Mouse (Mus musculus) cerebellum, adult 11-12 months (tissue): ENCODE data around the gene Tmem87b.

ENCODE experiments used
- DNase-seq: peaks from one replicate; pipeline ENCODE4 v3.0.0; 2022

Tmem87b gene

DNA sequence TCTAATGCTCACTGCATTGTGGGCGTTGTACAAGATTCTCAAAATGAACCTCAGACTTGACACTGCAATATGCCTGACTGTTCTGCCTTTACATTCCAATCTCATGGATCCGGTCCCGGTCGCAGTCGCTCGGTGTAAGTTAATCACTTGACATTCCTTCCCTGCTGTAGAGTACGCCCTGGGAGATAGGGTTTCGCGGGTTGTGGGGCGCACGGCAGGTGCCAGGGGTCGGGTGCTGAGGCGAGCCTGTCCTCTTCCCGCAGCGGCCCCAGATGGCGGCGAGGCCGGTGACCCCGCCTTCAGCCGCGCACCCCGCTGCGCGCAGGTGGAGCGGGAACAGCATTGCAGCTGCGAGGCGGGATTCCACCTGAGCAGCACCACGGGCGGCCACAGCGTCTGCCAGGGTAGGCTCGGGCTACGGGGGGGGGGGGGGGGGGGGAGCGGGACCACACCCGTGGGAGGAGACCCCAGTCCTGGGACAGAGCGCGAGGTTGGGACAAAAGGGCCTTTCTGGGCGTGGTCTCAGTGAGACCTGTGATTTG, 74.3 kb downstream of the Tmem87b start:
- DNase-seq: peak; percentile 62

DNA sequence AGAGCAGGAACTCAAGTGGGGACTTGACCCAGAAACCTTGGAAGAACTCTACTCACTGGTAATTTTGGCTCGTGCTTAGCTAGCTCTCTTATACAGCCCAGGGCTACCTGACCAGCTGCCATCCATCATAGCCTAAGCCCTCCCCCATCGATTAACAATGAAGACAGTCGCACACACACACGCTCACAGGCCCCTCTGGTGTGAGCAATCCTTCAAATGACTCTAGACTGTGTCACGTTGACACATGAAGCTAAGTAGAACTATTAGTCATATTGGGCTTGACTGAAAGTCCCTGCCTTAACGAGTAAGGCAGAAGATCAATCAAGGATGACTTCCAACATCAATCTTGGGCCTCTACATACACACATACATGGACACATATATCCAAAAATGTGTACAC, 84.9 kb downstream of the Tmem87b start:
- DNase-seq: no peak

DNA sequence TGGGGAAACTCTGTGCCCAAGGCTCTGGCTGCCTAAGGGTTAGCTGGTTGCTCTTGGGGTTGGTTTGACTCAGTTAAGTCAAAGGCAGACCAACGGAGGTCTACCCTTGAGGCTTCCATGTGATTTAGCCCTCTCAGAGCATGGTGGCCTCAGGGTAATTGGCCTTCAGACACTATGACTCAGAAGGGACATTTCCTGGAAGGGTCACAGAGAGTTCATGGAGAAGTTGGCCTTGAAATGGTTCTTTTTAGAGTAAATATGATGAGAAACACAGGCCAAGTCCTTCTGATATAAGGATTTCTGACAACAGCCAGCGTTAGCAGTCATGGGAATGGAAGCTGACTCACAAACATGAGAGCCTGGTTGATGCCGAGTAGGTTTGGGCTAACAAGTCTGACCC, 85.7 kb downstream of the Tmem87b start:
- no peak for DNase-seq
